Mouse (Mus musculus) kidney, postnatal 25 days (tissue): ENCODE measurements around the gene Ctnnd2.
A peak's percentile ranks its signal among the peaks of the same experiment; 100 is the strongest.

ENCODE experiments used
- DNase-seq, 2 experiments: peaks; one replicate each; pipeline ENCODE4 v3.0.0; 2021; ENCODE audit warnings: mixed read lengths in 2 of 2

Gene Ctnnd2

DNA sequence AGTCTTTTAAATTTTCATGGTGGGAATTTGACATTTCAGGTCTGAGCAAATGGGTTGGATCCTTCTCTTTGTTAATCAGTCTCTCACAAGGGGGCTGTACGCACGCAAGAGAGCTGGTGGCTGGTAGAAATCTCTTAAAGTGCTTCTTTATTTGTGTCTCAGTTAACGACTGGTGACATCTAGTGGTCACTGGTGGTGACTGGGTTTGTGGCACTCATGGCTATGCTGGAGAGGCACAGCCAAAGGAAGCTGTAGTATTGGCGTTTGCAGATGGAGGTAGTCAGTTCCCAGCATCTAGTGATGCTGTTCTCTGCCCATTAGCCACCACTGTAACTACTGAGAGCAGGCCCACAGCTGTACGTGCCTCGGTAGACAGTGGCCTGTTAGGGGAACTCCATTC is 568.3 kb downstream of the Ctnnd2 start:
- peak; percentile 37 to 72 for DNase-seq

DNA sequence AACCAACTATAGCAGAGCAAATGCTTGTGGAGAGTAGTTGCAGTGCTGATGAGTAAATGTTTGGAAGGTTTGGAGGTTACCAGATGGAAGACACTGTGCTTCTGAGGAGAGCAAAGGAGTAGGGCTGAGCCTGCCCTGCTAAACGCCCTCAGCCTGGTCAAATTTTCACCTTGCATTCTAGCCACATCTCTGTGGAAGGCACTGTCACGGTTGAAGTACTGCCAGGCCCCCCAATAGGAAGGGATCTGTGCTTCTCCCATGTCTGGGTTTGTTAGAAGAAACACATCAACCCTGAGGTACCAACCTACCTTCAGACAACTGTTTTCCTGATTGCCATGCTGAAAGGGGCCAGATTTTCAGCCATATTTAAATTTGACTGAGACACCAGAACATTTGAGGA is 585.6 kb downstream of the Ctnnd2 start:
- DNase-seq, result no peak

- DNase-seq, result no peak
Measured at GRCm38 (mm10) chr15:30762211-30762610, 589.8 kb downstream of the Ctnnd2 start.

DNA sequence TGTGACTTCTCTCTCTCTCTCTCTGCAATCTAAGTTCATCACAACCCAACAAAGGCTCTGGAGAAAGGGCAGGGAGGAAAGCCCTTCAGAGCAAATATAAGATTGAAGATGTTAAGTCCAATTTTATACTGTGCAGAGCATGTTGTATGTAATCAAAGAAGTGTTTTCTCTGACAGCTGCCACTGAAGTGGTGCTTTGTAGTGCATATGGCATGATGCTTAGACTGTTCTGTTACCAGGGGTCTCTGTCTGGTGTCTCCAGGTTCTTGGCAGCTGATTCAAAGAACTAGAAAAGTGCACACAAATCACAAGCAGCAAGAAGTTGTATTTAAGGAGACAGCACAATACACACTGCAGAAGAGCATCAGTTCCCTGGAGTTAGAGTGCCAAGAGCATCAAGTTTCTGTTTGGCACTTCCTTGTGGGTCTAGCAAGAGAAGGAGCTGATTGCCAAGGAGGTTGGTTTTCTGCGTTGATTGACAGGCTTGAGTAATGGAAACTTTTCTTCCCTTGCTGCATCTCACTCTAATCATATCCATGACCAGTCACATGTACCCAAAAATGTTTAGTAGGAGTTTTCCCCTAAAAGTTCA is 590.4 kb downstream of the Ctnnd2 start:
- no peak for DNase-seq

GRCm38 (mm10) chr15:30776931-30777330 is 604.5 kb downstream of the Ctnnd2 start:
- DNase-seq, result no peak

- no peak for DNase-seq
Measured at GRCm38 (mm10) chr15:30777801-30778200, 605.4 kb downstream of the Ctnnd2 start.

DNA sequence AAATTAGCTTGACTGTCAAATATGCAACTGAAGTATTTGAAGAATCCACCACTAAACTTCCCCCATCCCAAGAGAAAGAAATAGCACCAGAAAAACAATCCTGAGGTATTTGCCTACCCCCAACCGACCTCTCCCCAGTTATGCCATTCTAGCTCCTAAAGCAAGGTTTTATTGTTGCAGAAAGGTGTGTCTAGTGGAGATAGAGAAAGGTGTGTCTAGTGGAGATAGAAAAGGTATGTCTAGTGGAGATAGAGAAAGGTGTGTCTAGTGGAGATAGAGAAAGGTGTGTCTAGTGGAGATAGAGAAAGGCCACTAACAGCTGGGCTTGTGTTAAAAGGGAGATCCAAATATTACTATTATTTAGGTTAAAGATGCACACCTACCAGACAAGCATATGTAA is 607.5 kb downstream of the Ctnnd2 start:
- DNase-seq, result no peak

GRCm38 (mm10) chr15:30780977-30781376 is 608.6 kb downstream of the Ctnnd2 start:
- no peak for DNase-seq

GRCm38 (mm10) chr15:30785706-30786320 is 613.4 kb downstream of the Ctnnd2 start:
- DNase-seq, result no peak

DNA sequence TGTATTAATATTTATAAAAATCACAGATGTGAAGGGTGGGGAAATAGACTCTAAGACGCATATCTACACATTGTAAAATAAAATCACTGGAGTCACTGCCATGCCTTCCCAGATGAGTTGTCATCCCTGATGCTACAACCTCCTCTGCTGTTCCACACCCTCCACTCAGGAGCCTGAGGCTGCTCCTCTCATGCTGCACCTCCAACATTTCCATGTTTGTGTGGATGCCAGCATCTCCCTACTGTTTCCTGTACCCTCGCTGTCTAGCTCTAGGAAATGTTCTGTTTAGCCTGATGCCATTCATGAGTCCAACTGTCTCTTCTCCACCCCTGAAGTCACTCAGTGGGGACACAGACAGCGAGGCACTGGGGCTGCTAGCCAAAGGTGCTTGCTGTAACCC is 620.9 kb downstream of the Ctnnd2 start:
- no peak for DNase-seq

- no peak for DNase-seq
Measured at GRCm38 (mm10) chr15:30795723-30796122, 623.3 kb downstream of the Ctnnd2 start.

- no peak for DNase-seq
Measured at GRCm38 (mm10) chr15:30827424-30828263, 655.3 kb downstream of the Ctnnd2 start.

- DNase-seq, result no peak
Measured at GRCm38 (mm10) chr15:30857277-30858176, 685.1 kb downstream of the Ctnnd2 start.

DNA sequence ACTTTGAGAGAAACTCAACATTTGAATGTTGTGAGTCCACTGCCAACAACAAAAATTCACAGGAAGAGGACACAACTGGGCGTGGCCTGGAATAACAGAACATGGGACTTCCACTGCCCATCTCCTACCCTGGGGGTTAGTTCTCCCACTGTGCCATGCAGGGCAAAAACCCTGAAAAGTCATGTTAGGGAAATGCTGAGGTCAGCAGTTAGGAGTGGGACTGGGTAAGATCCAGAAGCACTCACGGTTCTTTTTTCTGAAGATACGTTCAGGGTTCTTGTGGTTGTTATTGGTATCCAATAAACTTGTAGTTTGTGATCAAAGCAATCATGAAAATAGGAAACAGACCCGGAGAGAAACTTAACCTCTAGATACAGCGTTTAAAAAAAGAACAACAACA is 695.0 kb downstream of the Ctnnd2 start:
- DNase-seq, result no peak

GRCm38 (mm10) chr15:30869673-30870512 is 697.5 kb downstream of the Ctnnd2 start:
- DNase-seq, result no peak

DNA sequence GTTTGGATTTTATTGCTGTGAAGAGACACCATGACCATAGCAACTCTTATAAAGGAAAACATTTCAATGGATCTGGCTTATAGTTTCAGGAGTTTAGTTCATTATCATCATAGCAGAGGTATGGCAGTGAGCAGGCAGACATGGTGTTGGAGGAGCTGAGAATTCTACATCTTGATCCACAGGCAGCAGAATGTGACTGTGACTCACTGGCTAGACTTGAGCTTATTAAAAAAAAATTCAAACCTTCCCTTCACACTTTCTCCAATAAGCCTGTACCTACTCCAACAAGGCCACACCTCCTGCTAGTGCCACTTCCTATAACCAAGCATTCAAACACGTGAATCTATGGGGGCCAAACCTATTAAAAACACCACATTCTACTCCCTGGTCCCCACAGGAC is 703.1 kb downstream of the Ctnnd2 start:
- DNase-seq, result no peak

DNA sequence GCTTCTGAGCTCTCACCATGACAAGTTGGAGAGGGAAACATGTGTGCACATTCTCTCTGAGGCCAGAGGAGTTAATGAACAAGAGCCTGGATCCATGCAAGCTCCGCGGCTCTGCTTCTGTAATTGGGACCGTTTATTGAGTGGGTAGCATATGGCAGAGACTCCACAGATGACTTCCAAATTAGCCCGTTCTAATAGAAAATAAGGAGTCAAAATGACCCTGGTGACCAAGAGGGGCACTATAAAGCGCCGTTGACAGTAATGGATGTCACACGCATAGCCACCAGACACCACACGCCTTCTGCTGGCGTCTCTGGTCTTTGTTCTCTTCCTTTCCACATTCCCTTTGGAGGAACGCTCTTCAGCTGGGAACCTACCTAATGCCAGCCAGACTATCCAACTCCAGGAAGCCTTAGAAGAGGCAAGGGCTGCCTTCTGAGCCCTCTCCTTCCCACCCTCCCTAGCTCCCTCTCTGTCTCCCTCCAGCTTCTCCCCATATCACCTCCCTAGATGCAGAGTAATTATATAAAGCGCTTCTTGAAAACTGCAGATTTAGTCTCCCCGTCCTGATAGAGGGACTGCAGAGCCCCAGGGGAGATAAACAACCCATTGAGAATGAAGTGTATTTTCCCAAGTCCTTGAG is 712.4 kb downstream of the Ctnnd2 start:
- no peak for DNase-seq

- peak in 1 of 2 experiments; percentile 41 for DNase-seq
Measured at GRCm38 (mm10) chr15:30885410-30885809, 713.0 kb downstream of the Ctnnd2 start.

GRCm38 (mm10) chr15:30887559-30887958 is 715.2 kb downstream of the Ctnnd2 start:
- DNase-seq, result no peak

- peak in 1 of 2 experiments; percentile 16 for DNase-seq
Measured at GRCm38 (mm10) chr15:30891986-30892385, 719.6 kb downstream of the Ctnnd2 start.

DNA sequence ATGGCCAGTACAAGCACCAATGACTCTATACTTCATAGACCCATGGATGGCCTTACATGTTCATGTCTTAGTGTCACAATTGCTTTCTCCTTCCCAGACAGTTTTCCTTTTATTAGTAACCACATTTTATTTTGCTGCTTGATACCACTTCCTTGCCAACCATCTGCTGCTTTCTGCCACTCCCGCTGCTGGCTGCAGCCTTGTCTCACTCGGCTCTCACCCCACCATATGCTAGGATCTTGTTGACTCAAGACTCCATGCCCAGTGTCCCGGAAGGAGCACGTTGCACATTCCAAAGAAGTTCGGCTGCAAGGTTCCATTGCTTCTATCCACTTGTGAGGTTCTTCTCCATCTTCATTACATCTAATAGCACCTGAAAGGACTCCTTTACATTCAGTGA is 722.7 kb downstream of the Ctnnd2 start:
- no peak for DNase-seq
